8 mouse cellular contexts compared by ENCODE assay signal in genomic region chr8:71908309-71909261, GRCm38 (mm10). TPM values are rescaled to one million over a fixed set of nuclear protein-coding genes. Genes with fewer than 3 reads are reported as not detected.
DNase-seq lines count a peak whose midpoint lies in the region; ATAC-seq and TF ChIP-seq lines count a peak whose summit lies in the region.

TSS of gene Zfp882 (plus strand) at chr8:71908608.
TSS of gene Zfp617 (plus strand) at chr8:71908635.

- H3K4me3 ChIP-seq in bone marrow, adult 2 months (replicated peaks; ENCODE audit: control insufficient read depth, low read depth, low read length): peak within 1 kb of the TSS; percentile 93
- H3K4me3 ChIP-seq in embryonic facial prominence, embryonic 15.5 days (replicated peaks): peak within 1 kb of the TSS; percentile 75
- H3K4me3 ChIP-seq in limb, embryonic 14.5 days (replicated peaks; ENCODE audit: low read length): peak within 1 kb of the TSS; percentile 75
- peak within 1 kb of the TSS; percentile 80 for H3K4me3 ChIP-seq in midbrain, postnatal 0 days (ENCODE audit: low read depth, low read length)

- 11% methylated on average over 47 of the region's 47 CpGs for WGBS in bone marrow, adult 2 months
- WGBS in embryonic facial prominence, embryonic 15.5 days: 5% methylated on average over 47 of the region's 47 CpGs
- WGBS in limb, embryonic 14.5 days: 5% methylated on average over 46 of the region's 47 CpGs
- 3% methylated on average over 47 of the region's 47 CpGs for WGBS in midbrain, postnatal 0 days

- peak; percentile 52 for TF ChIP-seq CTCF in bone marrow, adult 2 months (IDR thresholded peaks at IDR 0.05; ENCODE audit: control insufficient read depth, insufficient read depth, low read length)
- peak; percentile 77 for TF ChIP-seq CTCF in midbrain, postnatal 0 days (IDR thresholded peaks at IDR 0.05)

- H3K36me3 ChIP-seq in embryonic facial prominence, embryonic 15.5 days: peaks cover 3% of the 10 kb centered on the region
- peaks cover 2% of the 10 kb centered on the region; the same call in 1 of the 2 replicates for H3K36me3 ChIP-seq in limb, embryonic 14.5 days (ENCODE audit: control insufficient read depth, insufficient read depth, low read length)
- H3K36me3 ChIP-seq in midbrain, postnatal 0 days (ENCODE audit: insufficient read depth, low read length): no peaks in the 10 kb centered on the region

- H3K4me1 ChIP-seq in bone marrow, adult 2 months (ENCODE audit: control insufficient read depth, insufficient read depth, low read length): 0 out of 2 replicates have a peak, but pooled peaks cover 1% of the 10 kb centered on the region
- no peaks in the 10 kb centered on the region for H3K4me1 ChIP-seq in embryonic facial prominence, embryonic 15.5 days
- no peaks in the 10 kb centered on the region for H3K4me1 ChIP-seq in limb, embryonic 14.5 days (ENCODE audit: control insufficient read depth, insufficient read depth, low read length)
- no peaks in the 10 kb centered on the region for H3K4me1 ChIP-seq in midbrain, postnatal 0 days (ENCODE audit: insufficient read depth, low read length)

- peak; percentile 94 for ATAC-seq in embryonic facial prominence, embryonic 15.5 days (ENCODE audit: insufficient number of reproducible peaks, low FRiP score, low TSS enrichment, low read depth)
- peak; percentile 92 for ATAC-seq in limb, embryonic 14.5 days (ENCODE audit: low FRiP score, low read depth)
- peak; percentile 95 for ATAC-seq in midbrain, postnatal 0 days (ENCODE audit: low FRiP score)

- peak within 1 kb of the TSS; percentile 81 for H3K27ac ChIP-seq in bone marrow, adult 2 months (ENCODE audit: control insufficient read depth, insufficient read depth, low read depth, low read length, poor library complexity)
- H3K27ac ChIP-seq in embryonic facial prominence, embryonic 15.5 days (replicated peaks): peak within 1 kb of the TSS; percentile 98
- H3K27ac ChIP-seq in limb, embryonic 14.5 days (replicated peaks; ENCODE audit: low read depth, low read length): peak within 1 kb of the TSS; percentile 98
- peak within 1 kb of the TSS; percentile 99 for H3K27ac ChIP-seq in midbrain, postnatal 0 days (ENCODE audit: low read depth, low read length)

- H3K27me3 ChIP-seq in embryonic facial prominence, embryonic 15.5 days: no peaks in the 10 kb centered on the region
- no peaks in the 10 kb centered on the region for H3K27me3 ChIP-seq in limb, embryonic 14.5 days (ENCODE audit: control insufficient read depth, insufficient read depth, low read length)
- H3K27me3 ChIP-seq in midbrain, postnatal 0 days (ENCODE audit: insufficient read depth, low read length): no peaks in the 10 kb centered on the region

- peak; percentile 78 for DNase-seq in 3T3-L1 (ENCODE audit: low read depth, low spot score)
- peak; percentile 92 for DNase-seq in heart, adult 8-10 months (ENCODE audit: low spot score)
- DNase-seq in kidney, adult 9 months: peak; percentile 93
- DNase-seq in limb, embryonic 14.5 days (ENCODE audit: low spot score): peak; percentile 92
- peak; percentile 95 for DNase-seq in midbrain, postnatal 0 days (ENCODE audit: low spot score)
- peak; percentile 82 to 83 for DNase-seq in spleen, postnatal 36 days (ENCODE audit: low spot score in 2 of 2)

- TF ChIP-seq POLR2A in bone marrow, adult 2 months (IDR thresholded peaks at IDR 0.05; ENCODE audit: borderline replicate concordance, control insufficient read depth, low read depth, low read length): peak; percentile 49; the same call in 1 of the 2 replicates
- TF ChIP-seq POLR2A in limb, embryonic 14.5 days (IDR thresholded peaks at IDR 0.05; ENCODE audit: borderline replicate concordance, extremely low read depth, insufficient read depth, insufficient read length): peak; percentile 89

- H3K9me3 ChIP-seq in embryonic facial prominence, embryonic 15.5 days (replicated peaks): no peaks in the 10 kb centered on the region
- peaks cover 6% of the 10 kb centered on the region; the same call in 1 of the 2 replicates for H3K9me3 ChIP-seq in limb, embryonic 14.5 days (ENCODE audit: control insufficient read depth, low read length)
- no peaks in the 10 kb centered on the region for H3K9me3 ChIP-seq in midbrain, postnatal 0 days (ENCODE audit: low read length)

- H3K9ac ChIP-seq in embryonic facial prominence, embryonic 15.5 days: peak within 1 kb of the TSS; percentile 85
- peak within 1 kb of the TSS; percentile 94 for H3K9ac ChIP-seq in limb, embryonic 14.5 days (ENCODE audit: low read depth, low read length, severe bottlenecking)
- peak within 1 kb of the TSS; percentile 94 for H3K9ac ChIP-seq in midbrain, postnatal 0 days (replicated peaks; ENCODE audit: low read length, poor library complexity, severe bottlenecking)

- peak within 1 kb of the TSS; percentile 55 for H3K4me2 ChIP-seq in embryonic facial prominence, embryonic 15.5 days (replicated peaks)
- H3K4me2 ChIP-seq in limb, embryonic 14.5 days (replicated peaks; ENCODE audit: low read depth, low read length, severe bottlenecking): peak within 1 kb of the TSS; percentile 59
- H3K4me2 ChIP-seq in midbrain, postnatal 0 days (ENCODE audit: low read depth, low read length, poor library complexity, severe bottlenecking): peak within 1 kb of the TSS; percentile 65

RNA-seq across cellular contexts. Expression of gene Zfp882, which starts in this region (rescaled TPM):
- polyA plus RNA-seq in bone marrow, adult 2 months (2011; ENCODE audit: insufficient read depth, insufficient read length, low replicate concordance, missing spikeins): 1.1 and 1.9 TPM in 2 replicates
- polyA plus RNA-seq in embryonic facial prominence, embryonic 15.5 days (2015; fragmentation: Nextera tagmentation; extraction: Ambion mirVana): 6.3 and 7.0 TPM in 2 replicates
- 1 to 10 TPM; 2.7 to 3.3 (median 3.0) TPM for total RNA-seq in heart, adult 8-10 months (2022)
- polyA plus RNA-seq in limb, embryonic 14.5 days (2012; rRNA removed): 3.4 and 5.5 TPM in 2 replicates
- polyA plus RNA-seq in limb, embryonic 14.5 days (2014; fragmentation: Nextera tagmentation; extraction: Ambion mirVana): 5.7 TPM in 2 replicates
- 14.6 and 19.6 TPM in 2 replicates for total RNA-seq in midbrain, postnatal 0 days (2014; rRNA removed)
- 6.3 and 6.8 TPM in 2 replicates for polyA plus RNA-seq in midbrain, postnatal 0 days (2015; fragmentation: Nextera tagmentation; extraction: Ambion mirVana)

RNA-seq across cellular contexts. Expression of gene Zfp617, which starts in this region (rescaled TPM):
- 7.9 and 8.3 TPM in 2 replicates for polyA plus RNA-seq in bone marrow, adult 2 months (2011; ENCODE audit: insufficient read depth, insufficient read length, low replicate concordance, missing spikeins)
- polyA plus RNA-seq in embryonic facial prominence, embryonic 15.5 days (2015; fragmentation: Nextera tagmentation; extraction: Ambion mirVana): 22.1 and 23.1 TPM in 2 replicates
- total RNA-seq in heart, adult 8-10 months (2022): 10 to 100 TPM; 22.4 to 27.8 (median 22.9) TPM
- 11.2 and 14.9 TPM in 2 replicates for polyA plus RNA-seq in limb, embryonic 14.5 days (2012; rRNA removed)
- 19.7 and 21.2 TPM in 2 replicates for polyA plus RNA-seq in limb, embryonic 14.5 days (2014; fragmentation: Nextera tagmentation; extraction: Ambion mirVana)
- 17.6 and 29.1 TPM in 2 replicates for total RNA-seq in midbrain, postnatal 0 days (2014; rRNA removed)
- polyA plus RNA-seq in midbrain, postnatal 0 days (2015; fragmentation: Nextera tagmentation; extraction: Ambion mirVana): 19.9 and 21.5 TPM in 2 replicates

Comparison
In these comparisons a context has a peak if more than half of its experiments do, and no peak if none do; other contexts are left out.
1. Peak in every context shown above with its lines: DNase-seq, ATAC-seq, H3K4me3 ChIP-seq and H3K27ac ChIP-seq.